Mouse (Mus musculus) mouse trophoblast stem cell (cell line): ENCODE results near the gene Hspbap1.

Experiments
- in situ Hi-C, 2 experiments: fragments of 300-500 bp; cut with MseI, MboI; formaldehyde crosslinking; loops; 2 replicates in 1 of 2; 3 replicates in 1 of 2; pipeline ENCODE4 v1.15.1; 2025

Hspbap1 gene

GRCm38 (mm10) chr16:35791962-35792521 is 21.9 kb downstream of the Hspbap1 start:
- in situ Hi-C loops = no loop called here

- in situ Hi-C loops = no loop called here
Observed at GRCm38 (mm10) chr16:35802163-35802562, 32.0 kb downstream of the Hspbap1 start.

- in situ Hi-C loops = no loop called here
Observed at GRCm38 (mm10) chr16:35803723-35804122, 33.5 kb downstream of the Hspbap1 start.

- in situ Hi-C loops = no loop called here
Observed at GRCm38 (mm10) chr16:35806973-35807662, 36.9 kb downstream of the Hspbap1 start.

GRCm38 (mm10) chr16:35807663-35807992 is 37.5 kb downstream of the Hspbap1 start:
- in situ Hi-C loops = no loop called here

- in situ Hi-C loops = no loop called here
Observed at GRCm38 (mm10) chr16:35808838-35809237, 38.7 kb downstream of the Hspbap1 start.

- in situ Hi-C loops = loop anchor here in 1 of 2 experiments (10.0 kb wide), 1 partner anchor 78 kb away; no protein-coding TSS in a partner anchor
Observed at GRCm38 (mm10) chr16:35813119-35813518, 42.9 kb downstream of the Hspbap1 start.

GRCm38 (mm10) chr16:35817255-35818089 is 47.3 kb downstream of the Hspbap1 start:
- in situ Hi-C loops = loop anchor here (5.0 to 10.0 kb wide), 2 partner anchors 83 to 85 kb away; no protein-coding TSS in a partner anchor

GRCm38 (mm10) chr16:35829999-35830398 is 59.8 kb downstream of the Hspbap1 start:
- in situ Hi-C loops = no loop called here

- in situ Hi-C loops = no loop called here
Observed at GRCm38 (mm10) chr16:35832926-35833325, 62.8 kb downstream of the Hspbap1 start.

GRCm38 (mm10) chr16:35834653-35835052 is 64.5 kb downstream of the Hspbap1 start:
- in situ Hi-C loops = no loop called here

GRCm38 (mm10) chr16:35839680-35840079 is 69.5 kb downstream of the Hspbap1 start:
- in situ Hi-C loops = no loop called here

GRCm38 (mm10) chr16:35847138-35847537 is 77.0 kb downstream of the Hspbap1 start:
- in situ Hi-C loops = no loop called here

- in situ Hi-C loops = no loop called here
Observed at GRCm38 (mm10) chr16:35855846-35856245, 85.7 kb downstream of the Hspbap1 start.

GRCm38 (mm10) chr16:35856766-35857165 is 86.6 kb downstream of the Hspbap1 start:
- in situ Hi-C loops = no loop called here

- in situ Hi-C loops = no loop called here
Observed at GRCm38 (mm10) chr16:35860236-35860635, 90.1 kb downstream of the Hspbap1 start.

- in situ Hi-C loops = no loop called here
Observed at GRCm38 (mm10) chr16:35862057-35862456, 91.9 kb downstream of the Hspbap1 start.

- in situ Hi-C loops = no loop called here
Observed at GRCm38 (mm10) chr16:35867726-35868125, 97.6 kb downstream of the Hspbap1 start.

GRCm38 (mm10) chr16:35869126-35869525 is 99.0 kb downstream of the Hspbap1 start:
- in situ Hi-C loops = no loop called here

- in situ Hi-C loops = loop anchor here in 1 of 2 experiments (10.0 kb wide), 1 partner anchor 65 kb away; the partner anchor contains the start of genes Dtx3l and Parp9
Observed at GRCm38 (mm10) chr16:35869656-35870055, 99.5 kb downstream of the Hspbap1 start.

GRCm38 (mm10) chr16:35870581-35871047 is 100.4 kb downstream of the Hspbap1 start:
- in situ Hi-C loops = loop anchor here in 1 of 2 experiments (10.0 kb wide), 1 partner anchor 64 kb away; the partner anchor contains the start of genes Dtx3l and Parp9
